Mouse (Mus musculus) adrenal gland, postnatal 10 days (tissue): ENCODE results near the gene Rnase4. TPM values are rescaled to one million over a fixed set of nuclear protein-coding genes. Genes with fewer than 3 reads are reported as not detected.

ENCODE experiments used
- DNase-seq: peaks from one replicate; pipeline ENCODE4 v3.0.0; 2021; ENCODE audit warnings: mixed read lengths
- total RNA-seq, 2 experiments: library from RNA; stranded (reverse); gene quantifications; 2 replicates each; pipeline ENCODE4 v1.2.3; 2021

Gene Rnase4
- total RNA-seq, 2 experiments from 2014 or later: 78.4 to 110 TPM

DNA sequence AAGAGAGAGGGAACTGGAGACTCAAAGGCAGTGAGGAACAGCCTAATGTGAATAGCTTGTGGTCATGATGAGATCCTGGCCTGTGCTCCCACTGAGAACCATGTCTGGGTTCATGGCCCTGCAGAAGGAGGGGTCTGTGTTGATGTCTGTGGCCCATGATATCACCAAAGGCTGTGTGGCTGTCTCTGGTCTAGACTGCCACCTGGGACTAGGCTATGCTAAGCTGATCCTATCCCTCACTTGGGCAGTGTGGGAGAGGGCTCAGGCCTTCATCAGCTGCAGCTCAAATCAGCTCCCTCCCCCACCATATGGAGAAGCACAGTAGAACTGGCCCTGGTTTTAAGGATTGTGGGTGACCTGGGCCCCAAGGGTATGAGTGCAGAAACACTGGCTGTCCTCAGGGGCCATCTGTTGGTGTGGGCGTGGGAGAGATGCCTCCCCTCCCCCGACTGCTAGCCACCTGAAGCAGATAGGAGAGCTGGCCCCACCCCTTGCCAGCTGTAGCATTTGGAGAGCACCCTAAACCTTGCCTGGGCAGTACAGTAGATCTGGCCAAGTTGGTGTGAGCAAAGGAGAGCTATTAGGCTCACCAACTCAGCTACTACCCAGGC lies 36.9 kb downstream of the Rnase4 start:
- no peak for DNase-seq

DNA sequence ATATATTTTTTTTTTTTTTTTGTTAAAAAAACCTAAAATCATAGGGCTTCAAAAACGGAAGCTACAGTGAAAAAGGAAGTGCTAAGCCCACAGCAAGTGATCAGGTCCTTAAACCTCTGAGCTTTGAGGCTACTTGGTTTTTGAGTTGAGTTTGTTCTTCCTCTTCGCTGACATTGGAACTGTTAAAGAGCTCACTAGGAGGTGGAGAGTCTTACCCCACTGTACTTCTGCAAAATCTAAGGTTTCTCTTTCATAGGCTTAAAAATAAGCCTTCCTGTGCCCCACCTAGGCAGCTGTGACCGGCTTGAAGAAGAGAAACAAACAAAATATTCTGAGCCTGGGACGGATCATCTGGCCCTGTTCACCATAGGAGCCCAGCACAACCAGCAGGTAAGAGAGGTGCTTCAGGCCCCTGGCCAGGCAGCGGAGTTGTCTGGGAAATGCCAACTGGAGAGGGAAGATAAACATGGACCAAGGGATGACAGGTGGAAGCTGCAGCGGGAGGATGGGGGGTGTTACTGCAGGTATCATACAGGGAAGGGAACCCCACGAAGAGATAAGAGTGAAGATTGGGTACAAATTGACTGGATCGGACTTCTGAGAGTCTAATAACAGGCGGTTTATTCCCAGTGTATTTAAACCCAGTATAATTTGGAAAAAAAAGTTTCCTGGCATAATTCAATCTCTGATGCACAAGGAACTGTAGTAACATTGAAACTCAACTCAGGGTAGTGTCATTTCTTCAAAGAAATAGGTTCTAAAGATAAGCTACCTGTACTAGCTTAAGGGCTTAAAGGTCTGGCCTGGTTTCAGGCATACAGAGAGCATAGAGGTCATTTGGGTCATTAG lies 38.1 kb downstream of the Rnase4 start:
- DNase-seq: no peak

DNA sequence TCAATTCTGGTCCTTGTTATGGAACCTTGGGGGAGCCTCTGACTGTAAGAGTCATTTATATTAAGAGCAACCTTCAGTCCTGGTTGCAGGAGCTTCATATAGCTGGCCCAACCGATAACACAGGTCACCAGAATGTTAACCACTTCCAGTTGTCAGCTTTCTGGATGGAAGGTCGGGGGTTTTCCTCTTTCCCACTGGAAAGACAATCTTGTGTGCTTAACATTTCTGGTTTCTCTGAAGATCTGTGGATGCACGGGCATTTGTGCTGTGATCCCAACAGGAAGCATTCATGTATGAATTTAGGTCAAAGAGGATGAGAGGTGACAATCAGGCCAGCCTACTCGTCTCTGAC lies 38.7 kb downstream of the Rnase4 start:
- no peak for DNase-seq

- no peak for DNase-seq
Observed at GRCm38 (mm10) chr14:51130315-51130940, 39.6 kb downstream of the Rnase4 start.

DNA sequence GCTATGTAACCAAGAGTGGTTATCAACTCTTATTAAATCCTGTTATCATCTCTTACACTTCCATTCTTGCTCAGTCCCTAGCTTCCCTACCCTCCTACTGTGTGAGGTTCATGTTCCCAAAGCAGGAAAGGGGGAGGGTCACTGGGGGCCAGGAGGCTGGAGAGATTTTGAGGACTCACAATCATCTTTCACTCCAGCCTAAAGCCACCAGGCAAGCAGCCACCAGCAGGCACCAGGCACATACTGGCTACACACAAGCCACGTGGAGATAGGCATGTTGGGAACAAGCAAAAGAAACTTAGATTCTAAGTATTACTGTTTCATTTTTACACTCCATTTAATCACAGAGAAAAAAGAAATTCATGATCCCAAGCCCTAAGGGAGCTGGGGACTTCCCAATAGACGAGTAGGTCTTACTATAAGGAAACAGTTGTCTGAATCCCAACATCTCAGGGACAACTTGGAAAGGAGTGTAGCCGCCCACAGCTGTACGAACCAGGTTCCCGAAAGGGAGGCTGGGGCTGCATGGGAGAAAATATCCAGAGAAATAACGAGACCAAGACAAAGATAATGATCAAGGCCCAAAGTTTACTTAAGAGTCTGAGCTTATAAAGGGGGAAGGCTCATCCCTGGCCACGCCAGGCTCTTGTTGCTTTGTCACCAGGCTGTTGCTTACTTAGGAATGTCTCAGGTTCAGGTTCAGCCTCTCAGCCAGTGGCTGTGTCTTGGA lies 40.4 kb downstream of the Rnase4 start:
- DNase-seq: no peak

DNA sequence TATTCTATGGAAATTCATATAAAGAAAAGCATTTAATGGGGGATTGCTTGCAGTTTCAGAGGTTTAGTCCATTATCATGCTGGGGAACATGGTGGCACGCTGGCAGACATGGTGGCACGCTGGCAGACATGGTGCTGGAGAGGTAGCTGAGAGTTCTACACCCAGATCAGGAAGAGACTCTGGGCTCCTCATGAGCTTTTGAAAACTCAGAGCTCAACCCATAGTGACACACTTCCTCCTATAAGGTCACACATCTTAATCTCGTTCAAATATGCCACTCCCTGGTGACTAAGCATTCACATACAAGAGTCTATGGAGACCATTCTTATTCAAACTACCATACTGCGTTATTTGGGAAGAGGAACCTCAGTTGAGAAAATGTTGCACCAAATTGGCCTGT lies 41.5 kb downstream of the Rnase4 start:
- no peak for DNase-seq

DNA sequence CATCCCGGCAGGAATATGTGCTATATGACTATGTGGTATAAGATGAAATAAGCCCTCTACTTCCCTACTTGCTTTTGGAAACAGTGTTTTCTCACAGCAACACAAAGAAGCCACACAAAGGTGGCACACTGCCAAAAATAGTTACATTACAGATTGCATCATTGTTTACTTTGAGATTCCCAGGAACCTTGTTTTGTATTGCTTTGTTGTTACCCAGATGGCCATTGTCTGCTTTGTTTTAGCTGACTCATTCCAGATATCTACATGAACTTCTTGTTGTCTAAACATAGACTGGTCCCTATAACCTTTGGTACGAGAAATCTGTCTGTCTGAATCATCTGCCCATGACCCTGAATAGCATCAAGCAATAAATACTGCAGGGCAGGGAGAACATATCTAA lies 49.5 kb downstream of the Rnase4 start:
- DNase-seq: no peak

GRCm38 (mm10) chr14:51142119-51142518 lies 51.2 kb downstream of the Rnase4 start:
- DNase-seq: no peak

- DNase-seq: no peak
Observed at GRCm38 (mm10) chr14:51142568-51142967, 51.7 kb downstream of the Rnase4 start.

DNA sequence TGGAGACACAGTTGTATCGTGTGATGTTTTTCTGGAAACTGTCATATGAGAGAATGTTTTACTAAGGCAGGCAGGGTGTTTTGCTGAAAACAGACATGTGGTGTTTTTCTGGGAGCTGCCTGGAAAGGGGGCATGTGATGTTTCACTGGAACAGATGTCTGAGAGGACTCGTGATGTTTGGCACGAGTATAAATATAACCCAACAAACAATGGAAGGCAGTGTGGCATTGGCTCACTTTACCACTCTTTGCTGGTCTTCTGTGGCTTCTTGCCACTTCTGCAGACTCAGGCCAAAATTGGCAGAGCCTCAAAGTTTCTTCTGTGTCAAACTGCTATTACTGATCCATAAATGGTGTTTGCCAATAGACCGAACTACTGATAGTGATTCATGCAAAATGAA lies 52.4 kb downstream of the Rnase4 start:
- no peak for DNase-seq

- no peak for DNase-seq
Observed at GRCm38 (mm10) chr14:51143937-51144336, 53.1 kb downstream of the Rnase4 start.

GRCm38 (mm10) chr14:51144451-51144850 lies 53.6 kb downstream of the Rnase4 start:
- no peak for DNase-seq

DNA sequence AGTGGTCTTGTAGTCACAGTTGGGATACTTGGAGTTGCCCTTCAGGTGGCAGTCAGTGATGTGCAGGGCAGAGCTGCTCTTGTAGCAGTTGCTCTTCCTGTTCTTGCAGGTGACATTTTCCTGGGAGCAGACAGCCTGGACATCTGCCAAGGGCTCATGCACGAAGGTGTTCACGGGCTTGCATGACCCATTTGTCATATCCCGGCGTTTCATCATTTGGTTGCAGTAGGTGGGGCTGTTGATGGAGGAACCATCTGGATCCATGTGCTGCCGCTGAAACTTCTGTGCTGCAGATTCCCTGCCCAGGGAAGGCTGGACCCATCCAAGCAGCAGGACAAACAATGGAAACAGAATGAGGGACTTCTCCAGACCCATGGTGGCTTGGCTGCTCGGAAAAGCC lies 54.6 kb downstream of the Rnase4 start:
- DNase-seq: no peak

DNA sequence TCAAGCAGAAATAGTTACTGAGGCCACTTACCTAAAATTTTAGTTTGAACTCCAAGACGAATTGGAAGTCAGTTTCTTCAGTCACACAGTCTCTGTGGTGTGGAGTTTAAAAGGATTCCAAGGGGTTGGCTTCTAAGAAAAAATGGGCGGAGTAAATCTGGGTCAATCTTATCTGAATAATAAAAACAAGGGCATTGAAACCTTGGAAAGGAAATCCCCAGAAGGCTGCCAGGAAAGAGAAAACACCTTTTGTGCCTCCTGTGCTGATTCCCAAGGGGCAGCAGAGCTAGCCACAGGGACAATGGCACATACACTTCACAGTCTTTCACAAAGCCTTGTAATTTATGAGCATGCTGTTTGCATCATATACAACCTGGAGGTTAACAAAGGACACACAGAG lies 55.8 kb downstream of the Rnase4 start, which contains the start of gene Rnase1:
TSS of gene Rnase1 (minus strand) at position 101 of the 400 bp plus-strand sequence.
- no peak for DNase-seq

DNA sequence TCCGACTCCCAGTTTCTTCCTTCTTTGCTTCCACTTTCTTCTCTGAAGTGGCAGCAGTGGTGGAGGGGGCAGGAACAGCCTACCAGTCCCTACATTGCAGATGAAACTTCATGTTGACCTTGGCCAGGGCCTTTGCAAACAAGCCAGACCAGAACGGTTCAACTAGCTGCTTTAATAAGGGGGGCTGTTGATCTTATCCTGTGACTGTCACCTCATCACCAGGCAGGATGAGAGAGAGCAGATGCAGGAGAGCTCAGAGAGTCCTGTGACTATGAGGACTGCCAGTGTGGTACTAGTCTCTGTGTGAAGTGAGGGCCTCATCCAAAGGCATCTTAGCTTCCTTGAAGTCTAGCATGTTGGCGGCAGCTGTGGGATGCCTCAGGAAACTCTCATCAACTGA lies 57.1 kb downstream of the Rnase4 start:
- DNase-seq: no peak

- DNase-seq: no peak
Observed at GRCm38 (mm10) chr14:51149164-51149563, 58.3 kb downstream of the Rnase4 start.

GRCm38 (mm10) chr14:51150206-51150831 lies 59.4 kb downstream of the Rnase4 start:
- DNase-seq: no peak

DNA sequence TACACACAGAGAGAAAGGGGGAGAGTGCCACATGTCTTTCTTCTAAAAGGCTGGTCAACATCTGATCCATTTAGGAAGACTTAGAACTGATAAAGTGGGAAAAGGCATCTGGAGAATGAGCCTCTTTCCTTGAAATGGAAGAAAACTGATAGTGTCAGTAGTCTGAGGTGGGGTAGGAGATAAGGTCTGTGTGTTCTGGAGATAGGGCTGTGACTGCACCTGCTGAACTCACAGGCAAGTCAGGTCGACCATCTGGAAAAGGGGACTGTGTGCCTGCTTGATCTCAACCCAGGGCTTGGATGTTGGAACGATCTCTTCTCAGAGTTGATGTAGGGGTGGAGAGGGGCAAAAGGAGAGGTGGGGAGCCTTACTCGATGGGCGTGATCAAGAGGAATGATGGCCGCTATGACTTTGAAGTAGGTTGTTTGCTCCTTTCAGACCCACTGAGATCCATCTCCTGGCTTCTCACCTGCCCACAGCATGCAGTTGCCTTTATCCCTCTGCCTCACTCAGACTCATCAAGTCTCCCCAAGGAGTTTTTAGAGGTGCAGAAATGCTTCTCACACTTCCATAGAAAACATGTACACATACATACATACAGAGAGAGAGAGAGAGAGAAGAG lies 61.5 kb downstream of the Rnase4 start:
- DNase-seq: no peak
